Mouse (Mus musculus) thymus, adult 18-20 months (tissue): Measurements from ENCODE around the gene Gm8922.
"Not testable (repeated sequence)": the region's sequence is repeated elsewhere in the genome, so short reads cannot be mapped to it uniquely, and the experiment has no call there.

ENCODE experiments used
- DNase-seq, 2 experiments: peaks; one replicate each; pipeline ENCODE4 v3.0.0; 2022; ENCODE audit warnings: mixed read lengths in 2 of 2

Gene Gm8922

GRCm38 (mm10) chr5:11681659-11682058, at the start of gene Gm8922:
Gene Gm8922 (plus strand): TSS chr5:11681959.
- DNase-seq: not testable (repeated sequence)
